Mouse (Mus musculus) midbrain, embryonic 10.5 days (tissue): ENCODE results near the gene Tmem26. TPM values are rescaled to one million over a fixed set of nuclear protein-coding genes. Genes with fewer than 3 reads are reported as not detected.

Experiments used
- polyA plus RNA-seq: library from polyadenylated mRNA; unstranded; fragments of >200 nt; fragmentation: Nextera tagmentation; extraction: Ambion mirVana; gene quantifications from 2 replicates; pipeline ENCODE4 v1.2.1, GENCODE M21; 2016

Tmem26 gene
- polyA plus RNA-seq, 1 experiment from 2014 or later = 1.5 TPM

Other genes starting within 250 kb of the Tmem26 start
- gene Cabcoco1, start 181.8 kb upstream of the Tmem26 start, polyA plus RNA-seq = 0.26 TPM in 1 of 2 replicates, not detected in the other